Mouse (Mus musculus) ES-Bruce4 (cell line): ENCODE data around the gene Rps18. TPM values are rescaled to one million over a fixed set of nuclear protein-coding genes. Genes with fewer than 3 reads are reported as not detected.

Experiments
- H3K27ac ChIP-seq: 2 replicates; pipeline ENCODE4 v1.5.1; 2012; ENCODE audit warnings: low read length, inconsistent platforms; ENCODE audit not compliant: insufficient read depth
- H3K27me3 ChIP-seq: 2 replicates; pipeline ENCODE4 v1.6.1; 2012; ENCODE audit warnings: mild to moderate bottlenecking, low read length, inconsistent platforms; ENCODE audit not compliant: control insufficient read depth, poor library complexity, insufficient read depth, severe bottlenecking
- H3K36me3 ChIP-seq: 2 replicates; pipeline ENCODE4 v1.6.1; 2012; ENCODE audit warnings: inconsistent platforms, mild to moderate bottlenecking, low read length, moderate library complexity; ENCODE audit not compliant: control insufficient read depth, poor library complexity, insufficient read depth, severe bottlenecking
- H3K4me1 ChIP-seq: one replicate; pipeline ENCODE4 v1.8.1; 2011; ENCODE audit warnings: low read length; ENCODE audit not compliant: control insufficient read depth, insufficient read depth
- H3K4me3 ChIP-seq: 2 replicates; pipeline ENCODE4 v1.5.1; 2011; ENCODE audit warnings: low read depth, mild to moderate bottlenecking, low read length
- H3K9ac ChIP-seq: 2 replicates; pipeline ENCODE4 v1.6.1; 2012; ENCODE audit warnings: low read depth, mild to moderate bottlenecking, inconsistent platforms; ENCODE audit not compliant: poor library complexity, severe bottlenecking
- H3K9me3 ChIP-seq: replicated peaks from 2 replicates; pipeline ENCODE4 v1.6.1; 2012; ENCODE audit warnings: mild to moderate bottlenecking, low read length, inconsistent platforms; ENCODE audit not compliant: control insufficient read depth, poor library complexity, insufficient read depth, severe bottlenecking
- CTCF ChIP-seq: IDR thresholded peaks from one replicate; pipeline ENCODE4 v1.8.1; 2011; ENCODE audit warnings: low read depth, low read length
- EP300 ChIP-seq: IDR thresholded peaks from 2 replicates; pipeline ENCODE4 v1.6.1; 2011; ENCODE audit warnings: low read depth, low read length; ENCODE audit not compliant: insufficient read depth
- POLR2A ChIP-seq: IDR thresholded peaks from one replicate; pipeline ENCODE4 v1.8.1; 2011; ENCODE audit warnings: low read length; ENCODE audit not compliant: insufficient read depth
- polyA plus RNA-seq: library from polyadenylated mRNA; stranded (reverse); fragments of >200 nt; gene quantifications from 2 replicates; pipeline ENCODE4 v1.2.4, GENCODE M21; 2011; ENCODE audit warnings: low read depth; ENCODE audit not compliant: missing spikeins, insufficient read depth, insufficient read length

The Rps18 gene
- polyA plus RNA-seq, 1 experiment, result 2,174 TPM

DNA sequence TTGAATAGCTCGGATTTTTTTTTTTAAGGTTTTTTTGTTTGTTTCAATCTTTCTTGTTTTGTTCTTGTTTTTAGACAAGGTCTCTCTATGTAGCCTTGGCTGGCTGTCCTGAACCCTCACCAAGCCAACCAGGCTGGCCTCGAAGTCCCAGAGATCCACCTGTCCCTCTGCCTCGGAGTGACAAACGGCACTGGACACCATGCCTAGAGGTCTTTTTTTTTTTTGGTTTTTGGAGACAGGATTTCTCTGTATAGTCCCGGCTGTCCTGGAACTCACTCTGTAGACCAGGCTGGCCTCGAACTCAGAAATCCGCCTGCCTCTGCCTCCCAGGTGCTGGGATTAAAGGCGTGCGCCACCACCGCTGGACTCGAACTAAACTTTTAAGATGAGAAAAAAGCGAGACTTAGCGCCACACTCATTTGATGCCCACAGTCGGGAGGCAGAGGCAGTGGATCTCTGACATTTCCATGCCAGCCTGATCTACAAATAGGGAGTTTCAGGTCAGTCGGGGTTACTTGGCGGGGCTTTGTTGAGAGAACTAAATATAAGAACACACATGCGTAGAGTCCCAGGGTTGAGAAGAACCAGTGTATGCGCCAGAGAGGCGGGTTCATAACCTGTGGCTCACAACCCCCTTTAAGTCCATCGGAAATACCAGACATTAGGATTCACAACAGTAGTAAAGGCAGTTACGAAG is 27.4 kb downstream of the Rps18 start:
- Histone ChIP-seq H3K27me3 (no peaks in the 10 kb centered on the region), H3K4me3 (peak overlapping the region; percentile 96), H3K9ac (peak overlapping the region; percentile 91), H3K36me3 (no peaks in the 10 kb centered on the region), H3K4me1 (no peaks in the 10 kb centered on the region), H3K9me3 (no peaks in the 10 kb centered on the region), H3K27ac (no peak overlapping the region)
- no peak for TF ChIP-seq POLR2A
- no peak for TF ChIP-seq CTCF

DNA sequence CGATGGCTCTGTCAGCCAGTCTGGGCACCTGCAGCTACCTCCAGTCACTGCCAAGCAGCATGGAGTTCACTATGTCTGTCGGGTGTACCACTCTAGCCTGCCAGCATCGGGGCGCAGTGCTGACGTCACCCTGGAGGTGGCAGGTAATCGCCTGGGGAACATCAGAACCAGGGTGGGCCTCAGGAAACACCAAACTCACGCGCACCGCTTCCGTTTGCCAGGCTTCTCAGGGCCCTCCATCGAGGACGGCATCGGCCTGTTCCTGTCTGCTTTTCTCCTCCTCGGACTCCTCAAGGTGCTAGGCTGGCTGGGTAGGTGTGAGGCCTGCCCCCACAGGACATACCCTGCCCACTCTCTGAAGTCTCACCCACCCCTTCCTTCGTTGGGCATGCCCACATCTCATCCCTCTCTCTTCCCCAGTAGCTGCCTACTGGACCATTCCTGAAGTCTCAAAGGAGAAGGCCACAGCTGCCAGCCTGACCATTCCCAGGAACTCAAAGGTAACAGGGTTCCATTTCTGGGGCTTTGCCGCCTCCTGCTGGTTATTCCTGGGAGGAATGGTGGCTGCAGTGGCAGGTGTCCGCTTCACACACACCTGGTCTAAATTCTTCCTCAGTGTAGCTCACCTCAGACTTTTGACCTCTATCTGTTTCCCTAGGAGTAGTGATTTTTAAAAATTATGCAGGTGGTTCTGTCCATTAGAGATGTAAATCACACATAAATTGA is 29.4 kb downstream of the Rps18 start:
- H3K4me3 ChIP-seq, result no peak overlapping the region
- no peaks in the 10 kb centered on the region for H3K27me3 ChIP-seq
- H3K4me1 ChIP-seq, result no peaks in the 10 kb centered on the region
- no peaks in the 10 kb centered on the region for H3K36me3 ChIP-seq
- H3K9me3 ChIP-seq, result no peaks in the 10 kb centered on the region
- H3K9ac ChIP-seq, result no peak overlapping the region
- no peak for TF ChIP-seq EP300
- TF ChIP-seq CTCF, result peak; percentile 73
- H3K27ac ChIP-seq, result no peak overlapping the region

DNA sequence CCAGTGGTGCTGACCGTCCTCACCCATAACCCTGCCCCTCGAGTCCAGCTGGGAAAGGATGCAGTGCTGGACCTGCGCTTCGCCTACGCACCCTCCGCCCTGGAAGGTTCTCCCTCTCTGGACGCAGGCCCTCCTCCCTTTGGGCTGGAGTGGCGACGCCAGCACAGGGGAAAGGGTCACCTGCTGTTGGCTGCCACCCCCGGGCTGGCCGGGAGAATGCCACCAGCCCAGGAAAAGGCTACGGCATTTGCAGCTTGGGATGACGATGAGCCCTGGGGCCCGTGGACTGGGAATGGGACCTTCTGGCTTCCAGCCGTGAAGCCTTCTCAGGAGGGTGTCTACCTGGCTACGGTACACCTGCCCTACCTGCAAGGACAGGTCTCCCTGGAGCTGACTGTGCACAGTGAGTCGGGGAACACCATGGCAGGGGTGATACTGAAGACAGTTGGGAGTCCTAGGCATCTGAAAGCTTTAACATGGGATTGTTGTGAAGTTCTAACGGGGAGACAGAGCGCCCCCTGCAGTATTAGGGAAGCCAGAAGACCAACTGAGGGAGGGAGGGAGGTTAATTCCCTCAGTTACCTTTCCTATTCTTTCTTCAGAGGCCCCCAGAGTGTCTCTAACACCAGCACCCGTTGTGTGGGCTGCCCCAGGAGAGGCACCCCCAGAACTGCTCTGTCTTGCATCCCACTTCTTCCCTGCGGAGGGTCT is 30.2 kb downstream of the Rps18 start:
- Histone ChIP-seq H3K9me3 (no peaks in the 10 kb centered on the region), H3K4me1 (no peaks in the 10 kb centered on the region), H3K9ac (no peak overlapping the region), H3K36me3 (no peaks in the 10 kb centered on the region), H3K27me3 (no peaks in the 10 kb centered on the region), H3K27ac (no peak overlapping the region), H3K4me3 (0 out of 2 replicates have a peak overlapping the region, but pooled peaks have one; percentile 10)
- TF ChIP-seq CTCF (peak; percentile 44), POLR2A (no peak)

DNA sequence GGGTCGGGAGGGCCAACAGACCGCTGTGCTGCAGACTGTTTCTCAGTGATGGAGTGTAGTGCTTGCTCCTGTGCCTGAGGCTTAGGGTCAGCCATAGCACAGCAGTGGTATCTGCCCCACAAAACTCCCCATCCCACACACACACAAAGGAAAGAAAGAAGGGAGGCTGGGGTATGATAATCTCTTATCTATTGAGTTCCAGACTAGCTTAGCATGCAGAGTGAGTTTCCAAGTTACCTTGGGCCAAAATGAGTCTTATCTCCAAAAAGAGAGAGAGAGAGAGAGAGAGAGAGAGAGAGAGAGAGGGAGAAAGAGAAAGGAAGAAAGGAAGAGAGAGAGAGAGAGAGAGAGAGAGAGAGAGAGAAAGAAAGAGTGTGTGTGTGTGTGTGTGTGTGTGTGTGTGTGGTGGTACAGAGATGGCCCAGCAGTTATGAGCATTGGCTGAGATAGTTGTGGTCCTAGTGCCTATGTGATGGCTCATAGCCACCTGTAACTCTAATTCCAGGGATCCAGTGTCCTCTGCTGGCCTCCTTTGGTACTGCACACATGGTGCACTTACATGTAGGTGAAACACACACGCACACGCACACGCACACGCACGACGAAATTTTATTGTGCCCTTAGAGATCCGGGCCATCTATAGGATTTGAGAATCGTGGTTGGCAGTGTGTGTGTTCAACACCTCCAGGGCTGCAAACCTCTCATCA is 31.1 kb downstream of the Rps18 start:
- TF ChIP-seq POLR2A, result no peak
- TF ChIP-seq CTCF, result peak; percentile 53
- Histone ChIP-seq H3K4me3 (no peak overlapping the region), H3K27ac (no peak overlapping the region), H3K36me3 (no peaks in the 10 kb centered on the region), H3K9me3 (no peaks in the 10 kb centered on the region), H3K27me3 (no peaks in the 10 kb centered on the region), H3K9ac (no peak overlapping the region), H3K4me1 (no peaks in the 10 kb centered on the region)

DNA sequence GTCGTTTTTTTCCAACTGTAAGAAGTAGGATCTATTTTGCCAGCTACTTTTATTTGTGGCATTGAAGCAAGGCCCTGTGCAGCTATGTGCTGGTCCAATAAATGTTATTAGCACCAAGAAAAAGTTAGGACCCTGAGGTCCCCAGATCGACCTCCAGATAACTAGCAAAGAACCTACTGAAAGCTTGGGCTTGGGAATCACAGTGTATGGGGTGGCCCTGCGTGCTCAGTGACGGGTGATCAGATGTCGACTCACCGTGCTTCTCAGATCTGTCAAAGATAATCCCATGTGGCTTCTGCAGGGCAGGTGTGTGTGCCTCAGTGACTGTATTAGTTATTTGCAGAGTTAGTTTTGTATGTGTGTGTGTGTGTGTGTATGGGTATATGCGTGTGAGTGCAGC is 34.4 kb downstream of the Rps18 start:
- Histone ChIP-seq H3K9me3 (no peaks in the 10 kb centered on the region), H3K4me1 (peaks cover 1% of the 10 kb centered on the region), H3K27me3 (no peaks in the 10 kb centered on the region), H3K36me3 (no peaks in the 10 kb centered on the region), H3K27ac (no peak overlapping the region), H3K9ac (no peak overlapping the region), H3K4me3 (no peak overlapping the region)
- TF ChIP-seq POLR2A (no peak), EP300 (no peak), CTCF (no peak)
